Mouse (Mus musculus): Measurements from ENCODE around the gene Slc25a44.
"Not testable (repeated sequence)": the region's sequence is repeated elsewhere in the genome, so short reads cannot be mapped to it uniquely, and the experiment has no call there.

Slc25a44 gene

DNA sequence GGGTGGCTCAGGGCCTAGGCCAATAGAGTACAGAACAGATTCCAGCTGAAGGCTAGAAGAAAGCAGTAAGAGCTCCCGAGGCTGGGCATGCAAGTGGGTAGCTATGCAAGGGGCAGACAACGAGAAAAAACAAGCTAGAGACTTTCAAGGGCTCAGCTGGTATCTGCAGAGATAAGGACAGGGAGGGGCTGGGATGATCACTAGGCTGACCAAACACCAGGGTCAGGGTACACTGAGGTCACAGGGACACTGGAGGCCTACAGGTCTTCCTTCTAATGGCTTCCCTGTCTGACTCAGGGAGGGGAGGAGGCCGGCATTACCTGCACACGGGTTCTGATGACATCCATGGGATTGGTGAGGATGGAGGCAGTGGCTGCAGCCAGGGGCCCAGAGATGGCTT lies 9.3 kb downstream of the Slc25a44 start:
- DNase-seq (ENCODE audit: inconsistent ontology term), result no peak

DNA sequence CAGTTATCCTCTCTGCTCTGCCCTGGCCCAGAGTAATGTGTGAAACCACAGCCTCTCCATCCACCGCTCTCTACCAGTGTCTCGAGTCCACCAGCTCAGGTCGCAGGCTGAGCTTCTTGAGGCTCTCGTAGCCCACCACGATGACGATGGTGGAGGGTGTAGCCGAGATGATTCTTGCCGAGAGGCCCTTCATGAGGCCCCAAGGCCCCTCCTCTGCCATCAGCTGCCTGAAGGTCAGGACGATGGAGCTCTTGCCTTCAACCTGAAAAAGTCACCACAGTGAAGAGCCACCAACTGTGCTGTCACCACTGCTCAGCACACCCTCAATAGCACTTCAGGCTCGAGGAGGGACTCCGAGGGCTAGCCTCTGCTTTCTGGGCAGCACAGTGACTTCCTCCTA lies 12.3 kb downstream of the Slc25a44 start:
- no peak for DNase-seq (ENCODE audit: inconsistent ontology term)

DNA sequence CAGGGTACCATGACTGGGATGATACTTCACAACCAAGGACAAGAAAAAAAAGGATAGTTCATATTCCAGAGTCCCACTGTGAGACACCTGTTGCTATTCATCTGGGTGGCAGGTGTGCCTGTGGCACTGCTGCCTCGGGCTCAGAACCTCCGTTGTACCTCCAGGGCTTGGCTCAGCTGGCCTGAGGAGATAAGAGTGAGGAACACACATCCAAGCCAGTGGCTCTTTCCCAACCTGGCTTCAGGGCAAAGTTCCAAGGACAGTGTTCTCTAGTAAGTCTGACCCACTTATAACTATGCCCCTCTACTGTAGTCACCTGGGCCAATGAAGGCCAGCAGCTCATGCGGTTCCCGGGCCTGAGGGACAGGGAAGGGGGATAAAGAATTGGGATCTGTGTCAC lies 13.3 kb downstream of the Slc25a44 start:
- DNase-seq (ENCODE audit: inconsistent ontology term), result no peak

DNA sequence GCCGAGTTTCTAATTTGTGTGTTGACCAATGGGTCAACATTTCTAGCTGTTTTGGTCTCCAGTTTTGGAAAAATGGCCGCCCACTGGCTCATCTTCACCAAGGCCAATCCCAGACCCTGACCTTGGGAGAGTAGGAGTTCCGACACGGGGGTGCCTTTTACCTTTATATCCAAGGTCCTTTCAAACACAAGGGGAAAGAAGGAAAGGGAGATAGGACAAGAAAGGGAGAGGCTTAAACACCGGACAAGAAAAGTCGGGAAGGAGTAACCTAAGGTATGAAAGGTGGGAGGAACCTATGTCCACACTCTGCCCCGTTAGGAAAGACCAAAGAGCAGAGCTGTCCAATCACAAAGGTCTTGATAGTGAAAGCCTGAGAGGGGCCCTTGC lies 14.3 kb downstream of the Slc25a44 start:
- no peak for DNase-seq (ENCODE audit: inconsistent ontology term)

DNA sequence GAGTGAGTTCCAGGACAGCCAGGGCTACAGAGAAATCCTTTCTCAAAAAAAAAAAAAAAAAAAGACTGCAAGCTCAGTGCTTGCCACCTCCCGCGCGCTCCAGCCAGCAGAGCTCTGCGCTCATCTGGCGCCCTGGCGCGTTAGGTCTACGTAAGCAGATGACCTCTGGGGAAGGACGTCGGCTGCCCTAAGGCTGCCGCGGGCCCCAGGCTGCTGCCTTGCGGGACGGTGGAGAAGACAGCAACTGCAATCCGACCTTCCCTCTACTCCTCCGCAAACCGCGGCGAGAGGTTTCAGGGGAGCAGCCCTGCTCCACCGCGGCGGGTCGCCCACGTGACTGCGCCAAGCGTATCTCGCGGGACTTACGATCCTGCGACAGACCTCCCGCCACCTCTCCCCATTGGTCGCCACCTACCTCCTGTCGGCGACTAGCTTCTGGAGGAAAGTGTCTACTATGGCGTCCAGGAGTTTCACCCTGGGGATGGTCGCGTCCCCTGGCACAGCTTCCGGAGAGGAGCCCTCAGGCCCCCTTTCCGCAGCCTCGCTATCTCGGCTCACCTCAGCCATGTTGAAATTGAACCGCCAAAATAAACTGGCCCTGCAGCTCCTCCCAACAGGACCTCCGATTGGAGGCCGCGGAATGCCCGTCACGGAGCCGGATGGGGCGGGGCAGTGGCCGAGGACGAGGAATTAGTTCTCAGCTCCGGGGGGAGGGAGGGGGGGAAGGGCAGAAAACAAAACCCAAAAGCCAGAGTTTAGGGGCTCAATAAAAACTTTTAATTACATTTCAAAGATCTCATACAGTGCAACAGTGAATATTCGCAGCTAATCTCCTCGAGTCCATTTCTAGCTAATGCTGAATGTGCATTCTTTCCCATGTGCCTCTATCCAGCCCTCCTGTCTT lies 14.9 kb downstream of the Slc25a44 start, which contains the start of gene Pmf1:
Pmf1 (minus strand) TSS at position 591 of the 904 bp plus-strand sequence.
- DNase-seq (ENCODE audit: inconsistent ontology term), result peak; percentile 96

DNA sequence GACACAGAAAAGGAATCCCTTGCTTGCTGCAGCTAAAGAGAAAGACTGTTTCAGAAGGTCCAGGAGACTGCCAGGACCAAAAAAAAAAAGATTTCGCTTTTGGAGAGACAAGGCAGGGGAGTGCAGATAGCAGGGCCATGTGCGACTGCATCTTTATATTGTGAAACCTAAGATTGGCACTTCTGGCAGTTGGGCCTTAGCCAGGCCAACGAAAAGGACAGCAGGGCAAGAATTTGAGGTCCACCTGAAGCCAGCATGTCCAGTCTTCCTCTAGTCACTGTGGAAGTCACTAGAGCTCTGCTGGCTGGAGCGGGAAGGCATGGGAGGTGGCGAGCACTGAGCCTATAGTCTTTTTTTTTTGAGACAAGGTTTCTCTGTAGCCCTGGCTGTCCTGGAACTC lies 16.0 kb downstream of the Slc25a44 start:
- no peak for DNase-seq (ENCODE audit: inconsistent ontology term)

DNA sequence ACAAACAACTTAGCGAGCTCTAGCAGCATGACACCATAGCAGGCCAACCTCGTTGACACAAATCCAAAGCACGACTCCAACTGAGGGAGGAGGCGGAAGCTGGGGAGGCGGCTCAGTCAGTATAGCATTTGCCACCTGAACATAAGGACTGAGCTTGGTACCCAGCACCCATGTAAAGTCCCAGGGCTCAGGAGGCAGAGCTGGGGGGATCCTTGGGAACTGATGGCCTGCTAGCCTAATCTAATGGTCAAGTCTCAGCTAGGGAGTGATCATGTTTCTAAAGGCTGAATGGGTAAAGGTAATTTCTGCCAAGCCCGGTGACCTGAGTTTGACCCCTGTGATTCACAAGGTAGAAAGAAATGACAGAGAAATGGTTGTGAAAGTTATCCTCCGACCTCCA lies 17.4 kb downstream of the Slc25a44 start:
- no peak for DNase-seq (ENCODE audit: inconsistent ontology term)

DNA sequence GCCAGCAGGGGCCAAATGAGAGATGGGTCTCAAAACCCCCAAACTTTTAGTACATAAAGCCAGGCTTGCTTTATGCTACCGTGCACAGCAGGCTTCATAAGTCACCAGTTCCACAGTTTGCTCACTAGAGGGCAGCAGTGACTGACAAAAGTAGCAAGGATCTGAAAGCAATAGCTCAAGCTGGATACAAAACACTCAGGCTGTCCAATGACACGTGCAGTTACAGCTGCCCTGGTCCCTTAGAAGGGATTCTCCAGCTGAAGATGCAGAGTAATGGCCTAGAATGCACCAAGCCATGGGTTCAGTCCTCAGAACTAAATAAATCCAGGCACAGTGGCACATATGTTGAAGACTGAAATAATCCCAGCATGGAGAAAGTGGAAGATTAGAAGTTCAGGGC lies 17.8 kb downstream of the Slc25a44 start:
- DNase-seq (ENCODE audit: inconsistent ontology term), result peak; percentile 70

DNA sequence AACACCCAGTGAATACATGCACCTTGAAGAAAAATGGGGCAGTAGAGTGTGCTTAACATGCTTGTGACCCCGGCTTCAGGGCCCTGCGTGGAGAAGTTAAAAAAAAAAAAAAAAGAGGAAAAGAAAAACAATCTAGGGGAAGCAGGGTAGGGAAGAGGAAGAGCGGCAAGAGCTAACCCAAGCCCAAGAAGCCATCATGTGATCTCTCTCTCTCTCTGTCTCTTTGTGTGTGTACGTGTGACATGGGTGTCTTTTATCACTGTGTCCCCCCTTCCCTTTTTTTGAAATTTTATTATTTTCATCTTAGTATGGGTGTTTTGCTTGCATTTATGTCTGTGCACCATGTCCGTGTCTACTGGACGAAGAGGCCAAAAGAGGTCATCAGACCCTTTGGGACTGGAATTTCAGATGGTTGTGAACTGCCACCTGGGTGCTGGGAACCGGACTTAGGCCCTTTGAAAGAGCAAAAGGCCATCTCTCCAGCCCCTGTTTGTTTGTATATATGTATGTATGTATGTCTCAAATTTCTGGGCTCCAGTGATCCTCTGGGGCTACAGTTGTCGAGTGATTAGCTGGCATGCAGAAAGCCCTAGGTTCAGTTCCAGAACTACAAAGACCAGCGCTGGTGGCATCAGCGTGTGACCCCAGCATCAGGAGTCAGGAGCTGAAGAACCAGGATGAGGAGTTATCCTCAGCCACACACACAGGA lies 21.3 kb downstream of the Slc25a44 start:
- DNase-seq (ENCODE audit: inconsistent ontology term), result no peak

DNA sequence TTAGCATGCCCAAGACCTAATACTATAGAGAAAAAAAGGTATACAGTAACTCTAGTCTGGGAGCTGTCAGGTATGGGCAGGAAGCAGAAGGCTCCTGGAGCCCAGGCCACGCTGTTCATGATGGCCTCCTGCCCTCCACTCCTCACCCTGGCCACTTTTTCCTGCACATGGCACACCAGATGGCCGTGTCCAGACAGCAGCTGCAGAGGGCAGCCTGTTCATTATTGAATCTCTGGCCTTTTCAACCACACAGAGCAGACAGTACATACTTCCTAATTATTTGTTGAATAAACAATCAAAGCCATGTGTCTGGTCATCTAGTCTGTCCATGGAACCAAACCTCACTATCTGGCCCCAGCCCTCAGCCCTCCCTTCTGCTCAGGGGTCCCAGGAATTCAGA lies 26.3 kb downstream of the Slc25a44 start:
- peak; percentile 17 for DNase-seq (ENCODE audit: inconsistent ontology term)

DNA sequence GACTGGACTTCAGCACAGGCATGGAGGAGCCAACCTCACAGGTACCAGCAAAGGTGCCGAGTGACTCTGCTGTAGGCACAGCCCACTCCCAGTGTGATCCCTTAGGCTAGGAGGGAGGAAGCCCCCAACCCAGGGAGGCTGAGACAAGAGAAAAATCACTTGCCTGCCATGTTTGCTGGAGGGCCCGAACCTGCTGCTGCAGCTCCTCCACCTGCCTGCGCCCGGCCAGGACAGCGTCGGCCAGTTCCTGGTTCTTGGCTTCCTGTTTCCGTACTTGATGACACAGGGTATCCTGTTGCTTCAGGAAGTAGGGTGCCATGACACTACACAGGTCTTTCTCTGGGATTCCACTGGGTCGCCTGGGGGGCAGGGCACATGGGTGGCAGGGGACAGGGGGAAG lies 29.2 kb downstream of the Slc25a44 start:
- no peak for DNase-seq (ENCODE audit: inconsistent ontology term)

DNA sequence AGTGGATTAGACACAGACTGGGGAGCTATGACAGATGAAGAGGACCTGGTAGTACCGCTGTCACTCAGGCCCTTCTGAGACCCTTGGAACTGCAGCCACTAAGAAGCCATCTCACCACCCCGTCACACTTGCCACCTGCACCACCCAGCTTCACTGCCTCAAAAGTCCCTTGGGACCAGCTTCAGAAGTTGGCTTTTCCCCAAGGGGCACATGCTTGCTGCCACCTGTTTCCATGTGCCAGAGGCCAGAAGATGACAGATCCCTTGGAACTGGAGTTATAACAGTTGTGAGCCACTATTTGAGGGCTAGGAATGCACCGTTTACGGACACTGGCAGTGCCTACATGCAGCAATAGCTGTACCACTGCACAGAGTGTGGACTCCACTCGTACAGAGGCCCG lies 29.7 kb downstream of the Slc25a44 start:
- DNase-seq (ENCODE audit: inconsistent ontology term), result no peak

DNA sequence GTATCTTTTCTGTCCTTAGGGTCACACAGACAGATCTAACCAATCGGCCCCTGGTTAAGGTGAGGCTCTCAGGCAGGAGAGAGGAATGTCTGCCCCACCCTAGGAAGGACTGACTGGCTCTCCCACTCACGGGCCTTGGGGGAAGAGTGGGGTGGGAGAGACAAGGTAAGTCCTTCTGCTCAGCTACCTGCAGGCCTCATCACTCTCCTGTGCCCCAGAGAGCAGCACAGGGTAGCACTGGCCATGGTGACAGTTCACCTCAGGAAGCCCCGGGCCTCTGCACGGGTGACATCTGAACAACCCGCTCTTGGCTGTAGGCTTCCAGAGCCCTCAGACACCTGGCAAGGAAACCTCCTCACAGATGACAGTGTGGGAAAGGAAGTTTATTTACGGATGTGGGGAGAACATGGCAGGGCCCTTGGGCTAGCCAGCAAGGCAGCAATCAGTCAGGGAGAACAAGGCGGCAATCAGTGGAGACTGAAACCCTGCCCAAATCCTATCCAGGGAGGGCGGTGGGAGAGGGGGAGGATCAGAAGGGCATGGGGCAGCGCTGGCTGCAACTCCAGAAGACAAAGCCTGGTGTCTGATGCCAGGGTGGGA lies 31.1 kb downstream of the Slc25a44 start:
- DNase-seq (ENCODE audit: inconsistent ontology term), result no peak

DNA sequence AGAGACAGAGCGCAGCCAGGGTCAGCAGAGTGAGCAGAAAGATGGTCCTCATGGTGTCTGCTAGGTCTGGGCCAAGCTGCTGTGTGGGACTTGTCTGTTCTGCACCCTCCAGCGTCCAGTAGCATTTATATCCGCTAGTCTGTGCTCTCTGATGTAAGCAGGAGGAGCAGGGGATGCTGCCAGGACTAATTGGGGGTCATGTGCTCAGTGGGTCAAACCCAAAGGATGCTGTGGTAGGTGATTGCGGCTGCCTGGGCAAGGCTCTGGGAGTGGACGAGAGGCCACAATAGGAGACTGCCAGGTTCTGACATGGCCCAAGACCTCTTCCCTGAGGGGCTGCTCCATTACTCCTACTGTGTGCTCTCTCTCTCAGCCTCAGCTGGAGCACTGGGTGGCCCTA lies 40.6 kb downstream of the Slc25a44 start, which contains the start of gene Bglap:
Bglap (minus strand) TSS at position 101 of the 400 bp plus-strand sequence.
- DNase-seq (ENCODE audit: inconsistent ontology term), result no peak

DNA sequence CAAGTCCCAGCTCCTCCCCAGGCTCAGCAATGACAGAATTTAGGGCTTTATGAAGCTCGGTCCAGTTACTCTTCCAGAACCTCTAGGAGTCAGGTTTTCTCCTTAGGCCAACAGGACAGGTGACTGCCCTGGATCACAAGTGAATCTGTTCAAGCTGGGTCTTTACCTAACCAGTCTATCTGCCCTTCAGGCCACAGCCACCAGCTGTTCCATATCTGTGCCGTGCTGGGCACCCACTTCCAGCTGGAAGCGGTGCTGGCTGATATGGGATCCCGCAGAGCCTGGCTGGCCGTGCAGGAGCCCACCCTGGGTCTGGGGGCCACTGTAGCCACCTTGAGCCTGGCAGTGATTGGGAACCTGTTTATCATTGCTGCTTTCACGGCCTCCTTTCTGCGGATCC lies 42.6 kb downstream of the Slc25a44 start:
- not testable (repeated sequence) for DNase-seq (ENCODE audit: inconsistent ontology term)

DNA sequence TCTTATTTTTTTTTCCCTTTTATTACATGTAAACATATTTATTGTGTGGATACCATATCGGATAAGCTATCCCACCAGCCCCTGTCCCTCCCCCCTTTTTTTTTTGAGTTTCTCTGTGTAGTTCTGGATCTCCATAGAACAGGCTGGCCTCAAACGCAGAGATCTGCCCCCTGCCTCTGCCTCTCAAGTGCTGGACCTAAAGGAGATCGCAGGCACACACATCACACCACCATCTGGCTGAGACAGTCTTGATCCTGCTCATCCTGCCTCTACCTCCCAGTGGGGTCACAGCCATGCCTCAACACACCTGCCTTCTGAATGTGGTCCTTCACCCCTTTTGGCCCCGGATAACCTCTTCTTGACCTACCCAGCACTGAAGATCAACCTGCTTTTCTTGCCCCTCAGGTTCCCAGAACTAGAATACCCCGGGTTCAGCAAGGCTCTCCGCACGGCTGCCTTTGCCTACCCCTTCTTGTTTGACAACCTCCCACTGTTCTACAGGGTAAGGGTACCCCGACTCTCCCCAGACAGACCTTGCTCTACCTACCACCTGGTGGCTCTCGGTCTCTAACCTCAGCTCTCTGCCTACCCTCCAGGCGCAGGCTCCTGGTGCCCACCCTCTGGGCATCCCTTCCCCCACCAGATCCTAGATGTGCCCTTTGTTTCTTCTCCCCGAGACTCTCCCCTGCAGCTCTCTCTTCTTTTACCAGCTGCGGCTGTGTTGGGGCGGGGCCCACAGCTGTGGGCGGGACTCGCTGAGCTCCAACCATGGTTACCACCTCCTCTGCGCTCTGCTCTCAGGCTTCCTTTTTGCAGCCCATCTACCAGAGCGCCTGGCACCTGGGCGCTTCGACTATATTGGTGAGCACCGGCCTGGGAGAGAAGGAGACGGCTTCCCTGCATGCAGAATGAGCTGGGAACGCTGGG lies 43.3 kb downstream of the Slc25a44 start:
- DNase-seq (ENCODE audit: inconsistent ontology term), result peak; percentile 23

DNA sequence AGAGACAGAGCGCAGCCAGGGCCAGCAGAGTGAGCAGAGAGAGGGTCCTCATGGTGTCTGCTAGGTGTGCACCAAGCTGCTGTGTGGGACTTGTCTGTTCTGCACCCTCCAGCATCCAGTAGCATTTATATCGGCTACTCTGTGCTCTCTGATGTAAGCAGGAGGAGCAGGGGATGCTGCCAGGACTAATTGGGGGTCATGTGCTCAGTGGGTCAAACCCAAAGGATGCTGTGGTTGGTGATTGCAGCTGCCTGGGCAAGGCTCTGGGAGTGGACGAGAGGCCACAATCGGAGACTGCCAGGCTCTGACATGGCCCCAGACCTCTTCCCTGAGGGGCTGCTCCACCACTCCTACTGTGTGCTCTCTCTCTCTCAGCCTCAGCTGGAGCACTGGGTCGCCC lies 46.3 kb downstream of the Slc25a44 start, which contains the start of gene Bglap2:
Bglap2 (minus strand) TSS at position 101 of the 400 bp plus-strand sequence.
- DNase-seq (ENCODE audit: inconsistent ontology term), result not testable (repeated sequence)

DNA sequence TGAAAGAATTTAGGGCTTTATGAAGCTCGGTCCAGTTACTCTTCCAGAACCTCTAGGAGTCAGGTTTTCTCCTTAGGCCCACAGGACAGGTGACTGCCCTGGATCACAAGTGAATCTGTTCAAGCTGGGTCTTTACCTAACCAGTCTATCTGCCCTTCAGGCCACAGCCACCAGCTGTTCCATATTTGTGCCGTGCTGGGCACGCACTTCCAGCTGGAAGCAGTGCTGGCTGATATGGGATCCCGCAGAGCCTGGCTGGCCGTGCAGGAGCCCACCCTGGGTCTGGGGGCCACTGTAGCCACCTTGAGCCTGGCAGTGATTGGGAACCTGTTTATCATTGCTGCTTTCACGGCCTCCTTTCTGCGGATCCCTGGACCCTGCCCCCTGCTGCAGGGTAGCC lies 48.3 kb downstream of the Slc25a44 start:
- DNase-seq (ENCODE audit: inconsistent ontology term), result not testable (repeated sequence)

DNA sequence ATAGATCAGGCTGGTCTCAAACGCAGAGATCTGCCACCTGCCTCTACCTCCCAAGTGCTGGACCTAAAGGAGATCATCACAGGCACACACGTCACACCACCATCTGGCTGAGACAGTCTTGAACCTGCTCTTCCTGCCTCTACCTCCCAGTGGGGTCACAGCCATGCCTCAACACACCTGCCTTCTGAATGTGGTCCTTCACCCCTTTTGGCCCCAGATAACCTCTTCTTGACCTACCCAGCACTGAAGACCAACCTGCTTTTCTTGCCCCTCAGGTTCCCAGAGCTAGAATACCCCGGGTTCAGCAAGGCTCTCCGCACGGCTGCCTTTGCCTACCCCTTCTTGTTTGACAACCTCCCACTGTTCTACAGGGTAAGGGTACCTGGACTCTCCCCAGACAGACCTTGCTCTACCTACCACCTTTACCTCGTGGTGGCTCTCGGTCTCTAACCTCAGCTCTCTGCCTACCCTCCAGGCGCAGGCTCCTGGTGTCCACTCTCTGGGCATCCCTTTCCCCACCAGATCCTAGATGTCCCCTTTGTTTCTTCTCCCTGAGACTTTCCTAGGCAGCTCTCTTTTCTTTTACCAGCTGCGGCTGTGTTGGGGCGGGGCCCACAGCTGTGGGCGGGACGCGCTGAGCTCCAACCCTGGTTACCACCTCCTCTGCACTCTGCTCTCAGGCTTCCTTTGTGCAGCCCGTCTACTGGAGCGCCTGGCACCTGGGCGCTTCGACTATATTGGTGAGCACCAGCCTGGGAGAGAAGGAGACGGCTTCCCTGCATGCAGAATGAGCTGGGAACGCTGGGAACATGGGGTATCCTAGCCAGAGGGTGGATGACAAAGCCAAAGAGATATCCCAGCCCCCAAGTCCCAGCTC lies 49.0 kb downstream of the Slc25a44 start:
- peak; percentile 33 for DNase-seq (ENCODE audit: inconsistent ontology term)

DNA sequence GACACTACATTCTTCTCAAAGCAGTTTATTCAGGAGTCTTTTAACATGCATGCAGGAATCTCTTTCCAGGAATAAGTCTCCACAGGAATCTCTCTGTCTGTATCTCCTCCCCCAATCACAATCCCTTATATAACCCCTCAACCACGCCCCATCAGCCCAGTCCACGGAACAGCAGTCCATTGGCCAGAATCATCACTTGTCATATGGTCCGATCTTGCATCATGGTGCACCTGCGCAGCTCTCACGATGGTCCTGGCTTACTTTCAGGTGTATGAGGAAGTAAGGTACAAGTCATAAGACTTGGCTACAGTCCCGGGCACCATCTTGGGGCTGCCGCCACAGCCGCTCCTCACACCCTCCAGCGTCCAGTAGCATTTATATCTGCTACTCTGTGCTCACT lies 52.3 kb downstream of the Slc25a44 start, which contains the start of gene Bglap3:
Bglap3 (minus strand) TSS at position 101 of the 400 bp plus-strand sequence.
- DNase-seq (ENCODE audit: inconsistent ontology term), result not testable (repeated sequence)
